Mouse (Mus musculus) adrenal gland, adult 2 months (tissue): ENCODE measurements at regions not wholly inside any gene's neighbourhood (a gene's known extent, or its start where the extent isn't known, plus 50 kb on each side); places are given as distances from the start of the nearest gene placed in this dataset.

Source experiments
- DNase-seq: peaks from one replicate; pipeline ENCODE4 v3.0.0; 2021

- no peak for DNase-seq
These were observed 141.5 kb upstream of the Ubash3b start for GRCm38 (mm10) chr9:41302809-41303493.

DNA sequence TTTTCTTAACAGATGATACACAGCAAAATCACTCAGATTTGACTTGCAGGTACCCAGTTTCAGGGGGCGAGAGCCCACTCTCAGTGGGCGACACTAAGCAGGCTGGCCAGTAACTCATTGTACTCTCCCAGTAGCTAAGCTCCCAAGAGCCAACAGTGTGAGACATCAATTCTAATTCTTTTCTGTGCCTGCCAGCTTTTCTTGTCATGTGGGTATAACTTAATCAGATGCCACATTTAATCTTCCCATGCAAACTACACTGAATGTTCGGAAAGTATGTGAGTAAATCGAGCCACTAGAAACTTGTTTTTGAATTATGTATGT is 124.6 kb upstream of the Ubash3b start:
- DNase-seq: no peak

DNA sequence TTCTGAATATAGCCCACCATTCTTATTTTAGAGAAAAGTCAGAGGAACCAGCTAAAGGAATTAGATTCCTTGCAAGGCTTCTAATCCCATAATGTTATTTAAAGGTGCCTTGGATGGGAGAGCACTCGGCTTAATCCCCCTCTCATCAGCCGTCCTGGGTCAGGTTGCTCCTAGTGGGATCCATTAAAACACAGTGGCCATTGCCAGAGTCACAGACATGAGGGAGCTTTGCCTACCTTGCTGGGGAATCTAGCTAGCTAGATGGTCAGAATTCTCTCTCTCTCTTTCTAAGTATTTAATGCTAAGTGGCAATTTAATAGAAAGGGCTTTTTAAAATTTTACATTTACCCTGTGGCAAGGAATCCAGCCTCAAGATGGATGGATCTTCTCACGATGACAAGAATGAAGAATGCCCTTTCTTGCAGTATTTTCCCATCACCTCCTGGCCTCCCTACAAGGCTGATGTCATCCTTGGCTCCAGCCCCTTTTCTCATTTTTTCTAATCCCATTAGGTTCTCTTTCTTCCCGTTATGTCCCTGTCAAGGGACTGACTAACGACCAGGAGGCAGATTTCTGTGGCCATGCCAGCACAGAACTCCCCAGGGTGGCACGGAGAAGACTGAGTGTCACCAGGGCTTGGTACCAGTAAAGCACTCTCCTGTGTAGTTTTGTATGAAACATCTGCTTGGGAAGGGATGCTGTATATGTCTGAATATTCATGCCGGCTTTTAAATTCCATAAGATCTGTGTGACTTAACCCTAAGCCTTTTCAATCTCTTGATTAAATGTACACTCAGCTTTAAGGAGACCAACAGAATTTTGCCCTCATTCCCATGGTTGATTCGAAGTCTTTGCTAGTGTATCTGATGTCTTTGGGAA is 124.0 kb upstream of the Ubash3b start:
- no peak for DNase-seq

DNA sequence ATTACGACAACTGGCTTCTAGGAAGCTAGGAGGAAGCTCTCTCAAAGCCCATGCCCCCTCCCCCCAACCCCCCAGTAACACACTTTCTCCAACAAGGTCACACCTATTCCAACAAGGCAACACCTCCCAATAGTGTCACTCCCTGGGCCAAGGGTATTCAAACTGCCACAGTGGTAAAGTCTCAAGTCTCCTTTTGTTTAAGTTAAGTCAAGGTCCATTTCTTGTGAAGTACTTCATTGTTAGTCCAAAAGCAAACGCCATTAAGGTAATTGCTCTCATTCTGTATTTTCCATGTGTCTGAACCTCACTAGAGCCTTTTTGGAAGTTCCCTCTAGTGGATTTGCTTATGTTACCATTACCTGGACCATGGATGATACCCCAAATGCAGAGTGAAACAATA is 116.2 kb upstream of the Ubash3b start:
- DNase-seq: no peak

DNA sequence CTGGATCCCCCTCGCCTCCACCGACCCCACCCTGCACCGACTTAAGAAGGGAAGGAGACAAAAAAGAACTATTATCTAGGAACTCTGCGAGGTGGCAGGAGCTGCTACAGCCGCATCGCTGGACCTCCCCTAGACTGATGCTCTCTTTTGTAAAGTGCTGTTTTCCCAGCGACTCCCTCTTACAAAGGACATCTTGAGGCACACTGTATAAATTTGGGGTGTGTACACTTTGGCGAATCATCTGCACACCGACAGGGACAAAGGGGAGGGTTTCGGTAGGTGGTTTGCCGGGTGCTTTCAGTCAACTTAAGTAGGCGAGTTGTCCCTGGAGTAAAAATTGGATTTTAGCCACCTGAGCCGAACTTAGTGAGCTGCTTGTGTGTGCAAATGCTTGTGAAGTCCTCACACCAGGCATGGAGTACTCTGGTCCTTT is 112.4 kb upstream of the Ubash3b start:
- DNase-seq: no peak

DNA sequence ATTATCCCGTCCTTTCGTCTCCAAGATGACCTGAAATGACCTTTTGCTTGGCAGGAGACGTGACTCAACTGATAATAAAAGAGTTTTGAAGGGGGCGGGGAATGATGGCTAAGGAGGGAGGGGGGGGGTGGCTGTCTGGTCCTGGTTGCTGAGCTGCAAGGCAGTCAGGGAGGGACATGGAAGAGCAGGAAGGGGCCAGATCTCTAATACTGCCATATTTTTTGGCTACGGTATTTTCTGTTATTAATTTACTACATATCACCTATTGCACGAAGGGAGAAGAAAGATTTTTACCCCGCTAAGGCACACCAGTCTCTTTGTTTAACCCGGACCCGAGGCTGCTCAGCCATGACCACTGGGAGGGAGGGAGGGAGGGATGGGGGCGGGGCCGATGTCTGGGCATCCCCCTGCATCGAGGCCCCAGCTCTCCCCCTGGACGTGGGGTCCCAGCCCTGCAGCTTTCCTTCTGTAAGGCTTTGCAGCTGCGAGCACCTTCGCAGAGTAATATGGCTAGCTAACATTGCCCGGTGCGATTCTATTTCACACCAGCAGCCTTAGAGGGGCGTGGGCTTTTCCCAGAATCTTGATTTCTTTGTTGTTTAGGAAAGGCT is 111.8 kb upstream of the Ubash3b start:
- DNase-seq: peak; percentile 28

- DNase-seq: no peak
These were observed 111.1 kb upstream of the Ubash3b start for GRCm38 (mm10) chr9:41272596-41272995.

DNA sequence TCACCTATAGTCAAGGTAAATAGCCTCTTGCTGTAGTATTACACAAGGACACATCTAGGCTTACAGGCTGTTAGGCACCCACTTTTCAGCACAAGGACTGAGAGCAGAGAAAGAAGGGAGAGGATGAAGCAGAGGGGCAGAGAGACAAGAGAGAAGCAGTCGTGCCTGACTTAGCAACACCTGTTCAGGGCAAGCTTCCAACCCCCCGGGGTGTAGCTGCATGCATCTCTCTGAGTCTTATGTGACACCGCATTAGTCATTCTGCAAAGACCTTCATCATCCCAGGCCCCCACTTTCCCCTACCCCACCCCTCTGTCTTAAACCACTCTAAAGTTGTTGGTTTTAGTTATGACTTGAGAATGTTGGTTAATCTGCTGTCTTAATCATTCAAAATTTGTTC is 106.6 kb upstream of the Ubash3b start:
- no peak for DNase-seq

GRCm38 (mm10) chr9:41264485-41264884 is 103.0 kb upstream of the Ubash3b start:
- no peak for DNase-seq

DNA sequence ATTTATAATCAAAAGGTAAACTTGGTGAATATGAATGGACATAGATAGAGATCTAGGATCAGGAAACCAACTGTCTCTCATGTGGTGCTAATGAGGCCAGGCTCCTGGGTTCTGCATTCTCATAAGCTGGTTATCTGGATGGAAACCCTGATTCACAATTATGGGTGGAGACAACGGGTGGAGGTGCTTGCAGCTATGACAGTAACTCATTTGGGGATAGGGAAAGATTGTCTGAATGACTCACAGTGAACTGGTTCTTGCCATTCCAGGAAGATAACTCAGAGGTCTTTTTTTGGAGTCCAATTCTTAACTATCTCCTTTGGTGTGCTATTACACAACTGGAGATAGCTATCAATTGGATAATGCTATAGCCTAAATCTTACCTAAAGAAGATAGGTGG is 95.7 kb upstream of the Ubash3b start:
- DNase-seq: peak; percentile 16

GRCm38 (mm10) chr9:41242372-41242771 is 80.9 kb upstream of the Ubash3b start:
- DNase-seq: no peak

GRCm38 (mm10) chr9:41239097-41239451 is 77.6 kb upstream of the Ubash3b start:
- no peak for DNase-seq

DNA sequence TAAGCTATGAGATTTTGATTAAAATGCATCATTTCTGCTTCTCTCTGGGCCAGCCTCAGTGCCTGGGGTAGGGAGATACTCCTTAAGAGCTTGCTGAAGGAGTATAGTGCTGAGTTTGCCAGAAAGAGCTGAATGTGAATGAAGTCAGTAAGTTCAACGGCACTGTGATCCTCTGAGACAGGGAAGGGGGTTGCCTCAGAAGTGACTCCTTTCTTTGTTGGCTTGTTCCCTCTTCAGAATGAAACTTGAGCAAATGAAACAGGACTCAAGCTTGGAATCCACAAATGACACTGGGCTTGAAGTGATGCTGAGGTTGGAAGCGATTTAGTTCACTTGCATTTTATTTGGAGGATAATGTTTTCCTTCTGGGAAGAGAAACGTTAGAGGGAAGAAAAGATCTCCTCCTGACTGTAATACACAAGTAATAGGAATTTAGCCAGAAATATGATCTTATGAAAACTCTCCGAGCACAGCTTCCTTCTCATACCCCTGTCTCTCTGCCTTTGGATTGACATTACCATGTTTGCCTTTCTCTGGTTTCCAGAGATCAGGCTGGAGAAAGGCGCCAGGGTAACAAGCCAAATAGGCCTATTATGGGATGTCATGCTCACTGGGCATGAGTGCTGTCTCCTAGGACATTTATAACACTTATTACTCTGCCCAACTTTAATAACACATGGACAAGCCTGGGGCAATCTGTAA is 77.0 kb upstream of the Ubash3b start:
- DNase-seq: no peak

GRCm38 (mm10) chr9:41237265-41237664 is 75.8 kb upstream of the Ubash3b start:
- DNase-seq: no peak

DNA sequence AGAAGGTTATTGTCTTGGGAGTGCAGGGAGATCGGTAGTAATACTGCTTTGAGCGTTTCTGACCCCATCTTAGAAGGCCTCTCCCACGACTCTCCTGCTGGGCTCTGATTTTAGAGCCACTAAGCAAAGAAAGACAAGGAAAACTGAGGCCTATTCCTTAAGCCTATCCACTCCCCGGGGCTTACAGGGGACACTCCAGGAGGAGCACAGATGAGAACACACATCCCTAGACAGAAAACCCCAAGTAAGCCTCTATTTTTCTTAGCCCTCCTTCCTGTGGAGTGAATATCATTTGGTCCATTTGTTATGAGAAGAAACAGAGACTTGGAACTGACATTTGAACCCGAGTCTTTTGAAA is 67.7 kb upstream of the Ubash3b start:
- no peak for DNase-seq

- DNase-seq: peak; percentile 90
These were observed 67.1 kb upstream of the Ubash3b start for GRCm38 (mm10) chr9:41228425-41229224.

GRCm38 (mm10) chr9:41223406-41223805 is 61.9 kb upstream of the Ubash3b start:
- DNase-seq: no peak

- no peak for DNase-seq
These were observed 61.0 kb upstream of the Ubash3b start for GRCm38 (mm10) chr9:41222346-41223015.

DNA sequence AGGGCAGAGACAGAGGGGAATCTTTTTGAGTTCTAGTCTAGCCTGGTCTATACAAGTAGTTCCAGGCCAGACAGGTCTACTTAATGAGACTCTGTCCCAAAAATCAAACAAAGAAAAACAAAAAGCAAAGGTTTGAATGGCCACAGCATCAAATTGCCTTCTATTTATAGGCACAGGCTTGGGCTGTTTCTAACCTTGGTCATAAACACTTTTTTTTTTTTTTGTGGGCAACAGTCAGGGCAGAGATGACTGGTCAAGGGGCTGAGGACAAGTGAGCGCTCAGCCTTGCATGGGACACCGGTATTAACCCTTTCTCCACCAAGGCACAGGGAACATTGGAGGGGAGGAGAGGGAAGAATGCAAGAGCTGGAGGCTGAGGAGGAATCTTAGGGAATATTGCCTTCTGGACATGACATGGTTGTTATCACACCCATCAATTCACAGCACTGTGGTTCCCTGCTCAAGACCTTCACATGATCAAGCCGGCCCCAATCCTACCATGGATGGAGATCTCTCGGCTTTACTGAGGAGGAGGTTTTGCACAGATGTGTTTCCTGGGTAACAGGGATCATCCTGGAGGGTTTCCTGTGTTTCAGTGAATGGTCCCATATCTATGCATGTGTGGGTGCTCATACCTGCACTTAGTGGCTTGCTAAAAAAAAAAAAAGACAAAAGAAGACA is 59.8 kb upstream of the Ubash3b start:
- no peak for DNase-seq

- no peak for DNase-seq
These were observed 58.7 kb upstream of the Ubash3b start for GRCm38 (mm10) chr9:41220105-41220669.
